Mouse (Mus musculus) splenic B cell, adult 2 months (primary cell): Measurements from ENCODE around the gene Tubb2a.

Experiments
- DNase-seq: peaks from one replicate; pipeline ENCODE4 v3.0.0-alpha.2; 2011; ENCODE audit warnings: low read depth, low spot score
- H3K27me3 ChIP-seq: 2 replicates; pipeline ENCODE4 v1.6.1; 2012; ENCODE audit warnings: mild to moderate bottlenecking, low read length, moderate library complexity, mixed read lengths; ENCODE audit not compliant: control insufficient read depth, poor library complexity, insufficient read depth, severe bottlenecking
- H3K36me3 ChIP-seq: 2 replicates; pipeline ENCODE4 v1.6.1; 2012; ENCODE audit warnings: mild to moderate bottlenecking, low read length, moderate library complexity, mixed read lengths; ENCODE audit not compliant: control insufficient read depth, poor library complexity, insufficient read depth, severe bottlenecking

Gene Tubb2a

GRCm38 (mm10) chr13:34077492-34078271 lies at the start of gene Tubb2a:
Gene Tubb2a (minus strand): TSS chr13:34078007.
- Histone ChIP-seq H3K27me3 (no peaks in the 10 kb centered on the region), H3K36me3 (no peaks in the 10 kb centered on the region)
- DNase-seq = peak; percentile 93

GRCm38 (mm10) chr13:34125711-34126110 lies 47.9 kb upstream of the Tubb2a start:
- DNase-seq = no peak
- Histone ChIP-seq H3K27me3 (no peaks in the 10 kb centered on the region), H3K36me3 (no peaks in the 10 kb centered on the region)

- Histone ChIP-seq H3K36me3 (no peaks in the 10 kb centered on the region), H3K27me3 (no peaks in the 10 kb centered on the region)
- no peak for DNase-seq
These were observed 42.7 kb upstream of the Tubb2a start for GRCm38 (mm10) chr13:34120536-34120935.

GRCm38 (mm10) chr13:34119406-34119805 lies 41.6 kb upstream of the Tubb2a start:
- H3K27me3 ChIP-seq = no peaks in the 10 kb centered on the region
- H3K36me3 ChIP-seq = no peaks in the 10 kb centered on the region
- DNase-seq = no peak

GRCm38 (mm10) chr13:34118816-34119215 lies 41.0 kb upstream of the Tubb2a start:
- DNase-seq = peak; percentile 70
- Histone ChIP-seq H3K27me3 (no peaks in the 10 kb centered on the region), H3K36me3 (no peaks in the 10 kb centered on the region)

- DNase-seq = no peak
- Histone ChIP-seq H3K36me3 (no peaks in the 10 kb centered on the region), H3K27me3 (no peaks in the 10 kb centered on the region)
These were observed 38.7 kb upstream of the Tubb2a start for GRCm38 (mm10) chr13:34116508-34116907.

- Histone ChIP-seq H3K27me3 (no peaks in the 10 kb centered on the region), H3K36me3 (no peaks in the 10 kb centered on the region)
- DNase-seq = no peak
These were observed 36.8 kb upstream of the Tubb2a start for GRCm38 (mm10) chr13:34114654-34115053.

- Histone ChIP-seq H3K27me3 (no peaks in the 10 kb centered on the region), H3K36me3 (no peaks in the 10 kb centered on the region)
- DNase-seq = no peak
These were observed 35.3 kb upstream of the Tubb2a start for GRCm38 (mm10) chr13:34113086-34113485.

GRCm38 (mm10) chr13:34112369-34113081 lies 34.7 kb upstream of the Tubb2a start:
- DNase-seq = no peak
- Histone ChIP-seq H3K27me3 (no peaks in the 10 kb centered on the region), H3K36me3 (no peaks in the 10 kb centered on the region)

GRCm38 (mm10) chr13:34111878-34112277 lies 34.1 kb upstream of the Tubb2a start:
- Histone ChIP-seq H3K27me3 (no peaks in the 10 kb centered on the region), H3K36me3 (no peaks in the 10 kb centered on the region)
- no peak for DNase-seq

GRCm38 (mm10) chr13:34111019-34111418 lies 33.2 kb upstream of the Tubb2a start:
- H3K36me3 ChIP-seq = no peaks in the 10 kb centered on the region
- no peaks in the 10 kb centered on the region for H3K27me3 ChIP-seq
- DNase-seq = no peak

- no peak for DNase-seq
- Histone ChIP-seq H3K36me3 (no peaks in the 10 kb centered on the region), H3K27me3 (no peaks in the 10 kb centered on the region)
These were observed 31.9 kb upstream of the Tubb2a start for GRCm38 (mm10) chr13:34109677-34110058.

GRCm38 (mm10) chr13:34109035-34109676 lies 31.3 kb upstream of the Tubb2a start:
- H3K27me3 ChIP-seq = no peaks in the 10 kb centered on the region

GRCm38 (mm10) chr13:34106999-34107398 lies 29.2 kb upstream of the Tubb2a start:
- Histone ChIP-seq H3K27me3 (no peaks in the 10 kb centered on the region), H3K36me3 (no peaks in the 10 kb centered on the region)
- DNase-seq = peak; percentile 13

More at GRCm38 (mm10) chr13:34109035-34109676, 31.3 kb upstream of the Tubb2a start:
- no peaks in the 10 kb centered on the region for H3K36me3 ChIP-seq
- no peak for DNase-seq

- DNase-seq = no peak
- H3K27me3 ChIP-seq = no peaks in the 10 kb centered on the region
- H3K36me3 ChIP-seq = no peaks in the 10 kb centered on the region
These were observed 28.4 kb upstream of the Tubb2a start for GRCm38 (mm10) chr13:34106256-34106655.
